8 mouse cellular contexts compared by ENCODE assay signal in genomic region chr12:86883280-86884196, GRCm38 (mm10). TPM values are rescaled to one million over a fixed set of nuclear protein-coding genes. Genes with fewer than 3 reads are reported as not detected.
DNase-seq lines count a peak whose midpoint lies in the region; ATAC-seq lines count a peak whose summit lies in the region.

No protein-coding gene starts in this region.

- H3K4me2 ChIP-seq in liver, embryonic 15.5 days = peak overlapping the region; percentile 70
- H3K4me2 ChIP-seq in neural tube, embryonic 14.5 days (ENCODE audit: low read depth, low read length) = peak overlapping the region; percentile 70

- DNase-seq in spleen, adult 18-20 months = peak; percentile 53 to 64
- DNase-seq in spleen, postnatal 14 days (ENCODE audit: low spot score in 2 of 2) = no peak
- peak; percentile 79 for DNase-seq in cerebellum, adult 9-10 months
- peak; percentile 85 for DNase-seq in gastrocnemius, postnatal 14 days
- peak; percentile 75 for DNase-seq in induced T-regulatory cell, adult 2 months (ENCODE audit: low read depth)
- DNase-seq in urinary bladder, postnatal 10 days (ENCODE audit: low spot score) = peak; percentile 34

- no peaks in the 10 kb centered on the region for H3K9me3 ChIP-seq in liver, embryonic 15.5 days (replicated peaks)
- H3K9me3 ChIP-seq in neural tube, embryonic 14.5 days (ENCODE audit: control insufficient read depth, low read length) = no peaks in the 10 kb centered on the region

- H3K36me3 ChIP-seq in liver, embryonic 15.5 days (replicated peaks) = no peaks in the 10 kb centered on the region
- H3K36me3 ChIP-seq in neural tube, embryonic 14.5 days (ENCODE audit: control insufficient read depth, insufficient read depth, low read length) = no peaks in the 10 kb centered on the region

- H3K4me1 ChIP-seq in liver, embryonic 15.5 days (replicated peaks) = peaks cover 57% of the 10 kb centered on the region
- H3K4me1 ChIP-seq in neural tube, embryonic 14.5 days (ENCODE audit: control insufficient read depth, insufficient read depth, low read length) = peaks cover 34% of the 10 kb centered on the region

- H3K27me3 ChIP-seq in liver, embryonic 15.5 days = peaks cover 96% of the 10 kb centered on the region
- peaks cover 4% of the 10 kb centered on the region; the same call in 1 of the 2 replicates for H3K27me3 ChIP-seq in neural tube, embryonic 14.5 days (ENCODE audit: control insufficient read depth, insufficient read depth, low read length)

- under 1% methylated on average over 84 of the region's 84 CpGs for WGBS in liver, embryonic 15.5 days (ENCODE audit: insufficient replicate concordance)
- under 1% methylated on average over 82 of the region's 84 CpGs for WGBS in neural tube, embryonic 14.5 days

- H3K9ac ChIP-seq in liver, embryonic 15.5 days = peak overlapping the region; percentile 51
- peak overlapping the region; percentile 100 for H3K9ac ChIP-seq in neural tube, embryonic 14.5 days (replicated peaks; ENCODE audit: low read depth, low read length)

- intact Hi-C loops in gastrocnemius, postnatal 14 days (cut with DNase I; ENCODE audit: low total_unique reads) = loop anchor here (5.0 kb wide), 1 partner anchor 76 kb away; no protein-coding TSS in a partner anchor

- no peak for ATAC-seq in liver, embryonic 15.5 days (ENCODE audit: insufficient read depth)
- ATAC-seq in neural tube, embryonic 14.5 days (ENCODE audit: low read depth) = no peak

- peak overlapping the region; percentile 60 for H3K4me3 ChIP-seq in liver, embryonic 15.5 days (replicated peaks)
- peak overlapping the region; percentile 95 for H3K4me3 ChIP-seq in neural tube, embryonic 14.5 days (ENCODE audit: low read depth, low read length)

- peak overlapping the region; percentile 83 for H3K27ac ChIP-seq in liver, embryonic 15.5 days (replicated peaks)
- H3K27ac ChIP-seq in neural tube, embryonic 14.5 days (ENCODE audit: low read depth, low read length) = peak overlapping the region; percentile 99

RNA-seq across cellular contexts. Expression of gene Irf2bpl, which starts 1.1 kb away (rescaled TPM):
- 10 to 100 TPM; 41.8 to 42.8 TPM for total RNA-seq in gastrocnemius, postnatal 14 days (2021)
- polyA plus RNA-seq in liver, embryonic 15.5 days (2015; fragmentation: Nextera tagmentation; extraction: Ambion mirVana) = 2.8 and 3.1 TPM in 2 replicates
- 47.6 and 58.3 TPM in 2 replicates for polyA plus RNA-seq in neural tube, embryonic 14.5 days (2014; fragmentation: Nextera tagmentation; extraction: Ambion mirVana)

Comparison
In these comparisons a context has a peak if more than half of its experiments do, and no peak if none do; other contexts are left out.
1. DNase-seq: peak in spleen, adult 18-20 months (2 of 2), cerebellum, adult 9-10 months (single experiment), gastrocnemius, postnatal 14 days (single experiment), induced T-regulatory cell, adult 2 months (single experiment) and urinary bladder, postnatal 10 days (single experiment); none in spleen, postnatal 14 days (0 of 2).
2. RNA of gene Irf2bpl, which starts 1.1 kb away (polyA plus RNA-seq): 47.6 to 58.3 TPM in neural tube, embryonic 14.5 days; 2.8 to 3.1 TPM in liver, embryonic 15.5 days; every median in the first group is over 10 times any median in the second.